In the genomic region with DNA sequence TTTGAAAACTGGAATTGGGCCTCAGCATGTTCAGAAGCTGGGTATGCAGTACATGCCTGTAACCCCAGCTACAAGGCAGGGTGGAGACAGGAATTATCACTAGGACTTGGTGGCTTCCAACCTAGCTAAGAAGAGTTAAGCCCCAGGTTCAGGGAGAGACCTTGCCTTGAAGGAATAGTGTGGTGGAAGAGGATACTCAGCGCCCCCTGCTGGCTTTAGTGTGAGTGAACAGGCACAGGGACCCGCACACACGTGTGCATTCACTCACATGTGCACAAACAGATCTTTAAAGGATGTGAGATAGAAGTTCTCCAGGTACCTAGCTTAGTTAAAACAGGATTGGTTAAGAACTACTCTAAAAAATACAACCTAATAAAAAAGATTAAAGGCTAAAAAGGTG, we compare ENCODE assay signal across 9 mouse cellular contexts. TPM values are rescaled to one million over a fixed set of nuclear protein-coding genes. Genes with fewer than 3 reads are reported as not detected.
DNase-seq lines count a peak whose midpoint lies in the region; ATAC-seq and TF ChIP-seq lines count a peak whose summit lies in the region.
"Had no signal": no experiment of that assay in that cellular context is flagged by ENCODE, and none has a peak within 500 bp of the region (broad histone marks: within the 10 kb centered on the region; RNA-seq: fewer than 3 reads in every experiment).

No protein-coding gene starts in this region.

- in situ Hi-C loops in ES-E14 (cut with MboI; ENCODE audit: low sequenced_read_pairs in 2 of 2, unreplicated experiment in 2 of 2): no loop called here

- 68% methylated on average over 3 of the region's 3 CpGs for WGBS in lung, postnatal 0 days

- no peaks in the 10 kb centered on the region for H3K9me3 ChIP-seq in lung, postnatal 0 days (ENCODE audit: low read length)
- H3K9me3 ChIP-seq in ES-E14 (ENCODE audit: control insufficient read depth, insufficient read depth, low read depth, low read length): no peaks in the 10 kb centered on the region

- H3K36me3 ChIP-seq in lung, postnatal 0 days (ENCODE audit: insufficient read depth, low read length): no peaks in the 10 kb centered on the region
- peaks cover 2% of the 10 kb centered on the region; the same call in 1 of the 2 replicates for H3K36me3 ChIP-seq in ES-E14 (ENCODE audit: control insufficient read depth, insufficient read depth, low read length, poor library complexity, severe bottlenecking)

- ATAC-seq in lung, postnatal 0 days: no peak
- ATAC-seq in megakaryocyte-erythroid progenitor cell, adult 5-6 weeks (replicated peaks; ENCODE audit: low FRiP score, low TSS enrichment, poor library complexity, severe bottlenecking): peak; percentile 61; the same call in 1 of the 2 replicates

- TF ChIP-seq CTCF in lung, postnatal 0 days (IDR thresholded peaks at IDR 0.05): peak; percentile 52
- peak; percentile 35; the same call in 1 of the 2 replicates for TF ChIP-seq CTCF in brain, embryonic 14.5 days (IDR thresholded peaks at IDR 0.05; ENCODE audit: borderline replicate concordance, extremely low read depth, insufficient read depth, insufficient read length)

- H3K9ac ChIP-seq in lung, postnatal 0 days (replicated peaks; ENCODE audit: low read depth): no peak overlapping the region
- H3K9ac ChIP-seq in ES-E14 (ENCODE audit: insufficient read depth, low read depth, low read length, poor library complexity, severe bottlenecking): no peak overlapping the region

- H3K27ac ChIP-seq in lung, postnatal 0 days (ENCODE audit: low read length): no peak overlapping the region
- no peak overlapping the region for H3K27ac ChIP-seq in ES-E14 (ENCODE audit: insufficient read depth, low read depth, low read length, poor library complexity, severe bottlenecking)

- no peak for TF ChIP-seq POLR2A in brain, embryonic 14.5 days (IDR thresholded peaks at IDR 0.05; ENCODE audit: borderline replicate concordance, extremely low read depth, insufficient read depth, insufficient read length, poor library complexity, severe bottlenecking)

- TF ChIP-seq EP300 in lung, postnatal 0 days (IDR thresholded peaks at IDR 0.05): no peak

- H3K4me3 ChIP-seq in lung, postnatal 0 days (ENCODE audit: low read depth, low read length): no peak overlapping the region
- no peak overlapping the region for H3K4me3 ChIP-seq in ES-E14 (ENCODE audit: insufficient read depth in 1 of 2, low read depth in 1 of 2, low read length in 2 of 2, poor library complexity in 1 of 2, severe bottlenecking in 1 of 2)

- H3K27me3 ChIP-seq in lung, postnatal 0 days (replicated peaks; ENCODE audit: insufficient read depth, low read length): no peaks in the 10 kb centered on the region

- H3K4me2 ChIP-seq in lung, postnatal 0 days (replicated peaks; ENCODE audit: low read depth, low read length): no peak overlapping the region

- DNase-seq in lung, postnatal 0 days (ENCODE audit: low spot score): no peak
- no peak for DNase-seq in lung, adult 18-20 months
- peak; percentile 51 for DNase-seq in ES-E14 (ENCODE audit: low read depth, low spot score)
- no peak for DNase-seq in brain, embryonic 14.5 days (ENCODE audit: low read depth)
- DNase-seq in urinary bladder, postnatal 25 days (ENCODE audit: low spot score): no peak
- no peak for DNase-seq in urinary bladder, postnatal 14 days (ENCODE audit: low spot score)
- no peak for DNase-seq in adrenal gland, adult 8-10 months
- DNase-seq: layer of hippocampus, postnatal 36 days had no signal

- H3K4me1 ChIP-seq in lung, postnatal 0 days (ENCODE audit: insufficient read depth, low read depth, low read length): peaks cover 8% of the 10 kb centered on the region; the same call in 1 of the 2 replicates
- 0 out of 4 replicates have a peak, but pooled peaks cover 0 to 2% of the 10 kb centered on the region in 2 experiments for H3K4me1 ChIP-seq in ES-E14 (ENCODE audit: control insufficient read depth in 2 of 2, insufficient read depth in 2 of 2, low read length in 2 of 2, poor library complexity in 1 of 2)

TF ChIP-seq in ES-E14, 5 proteins besides CTCF, POLR2A, EP300 and RAD21:
- TF ChIP-seq HCFC1 (IDR thresholded peaks at IDR 0.05; ENCODE audit: borderline replicate concordance, insufficient read depth, low read length) (no peak), MAFK (IDR thresholded peaks at IDR 0.05; ENCODE audit: insufficient read depth, low read depth, low read length) (no peak), CHD2 (IDR thresholded peaks at IDR 0.05; ENCODE audit: low read depth, low read length) (no peak), ZNF384 (IDR thresholded peaks at IDR 0.05; ENCODE audit: low read depth, low read length) (no peak), ZC3H11A (IDR thresholded peaks at IDR 0.05; ENCODE audit: borderline replicate concordance, low read depth, low read length) (no peak)

RNA-seq across cellular contexts. Expression of gene Tstd2, which starts 5.8 kb away (rescaled TPM):
- polyA plus RNA-seq in lung, postnatal 0 days (2015; fragmentation: Nextera tagmentation; extraction: Ambion mirVana): 16.8 and 19.3 TPM in 2 replicates
- total RNA-seq in ES-E14 (2012; rRNA removed): 21.2 and 28.9 TPM in 2 replicates
- polyA plus RNA-seq in brain, embryonic 14.5 days (2012; rRNA removed): 26.4 and 30.2 TPM in 2 replicates
- 27.6 and 33.4 TPM in 2 replicates for total RNA-seq in megakaryocyte-erythroid progenitor cell, adult 5-6 weeks (2014; fragmentation: Nextera tagmentation)
- total RNA-seq in megakaryocyte-erythroid progenitor cell, adult 5-6 weeks (2017): 39.8 and 41.0 TPM in 2 replicates
- 10 to 100 TPM; 28.4 to 36.1 (median 33.0) TPM for total RNA-seq in adrenal gland, adult 8-10 months (2022)

RNA-seq across cellular contexts. Expression of gene Ncbp1, which starts 5.9 kb away (rescaled TPM):
- 21.9 and 23.8 TPM in 2 replicates for polyA plus RNA-seq in lung, postnatal 0 days (2015; fragmentation: Nextera tagmentation; extraction: Ambion mirVana)
- 80.1 and 83.0 TPM in 2 replicates for total RNA-seq in ES-E14 (2012; rRNA removed)
- 78.0 and 85.8 TPM in 2 replicates for polyA plus RNA-seq in brain, embryonic 14.5 days (2012; rRNA removed)
- total RNA-seq in megakaryocyte-erythroid progenitor cell, adult 5-6 weeks (2014; fragmentation: Nextera tagmentation): 88.8 and 101 TPM in 2 replicates
- total RNA-seq in megakaryocyte-erythroid progenitor cell, adult 5-6 weeks (2017): 108 and 126 TPM in 2 replicates
- 10 to 100 TPM; 37.2 to 56.6 (median 43.4) TPM for total RNA-seq in adrenal gland, adult 8-10 months (2022)

RNA-seq across cellular contexts. Expression of gene Xpa, which starts 51.8 kb away (rescaled TPM):
- 22.0 and 29.2 TPM in 2 replicates for polyA plus RNA-seq in lung, postnatal 0 days (2015; fragmentation: Nextera tagmentation; extraction: Ambion mirVana)
- 10.5 and 11.7 TPM in 2 replicates for total RNA-seq in ES-E14 (2012; rRNA removed)
- polyA plus RNA-seq in brain, embryonic 14.5 days (2012; rRNA removed): 35.3 and 40.2 TPM in 2 replicates
- total RNA-seq in megakaryocyte-erythroid progenitor cell, adult 5-6 weeks (2014; fragmentation: Nextera tagmentation): 11.1 and 26.6 TPM in 2 replicates
- 32.6 and 60.5 TPM in 2 replicates for total RNA-seq in megakaryocyte-erythroid progenitor cell, adult 5-6 weeks (2017)
- total RNA-seq in adrenal gland, adult 8-10 months (2022): 10 to 100 TPM; 15.6 to 30.6 (median 28.9) TPM
